32 mouse cellular contexts compared by ENCODE assay signal in genomic region chr3:127235271-127235670, GRCm38 (mm10).
"Had no signal": no experiment of that assay in that cellular context is flagged by ENCODE, and none has a peak within 500 bp of the region (broad histone marks: within the 10 kb centered on the region; RNA-seq: fewer than 3 reads in every experiment).

No protein-coding gene starts in this region.

- ATAC-seq: liver, embryonic 12.5 days; liver, postnatal 0 days; lung, postnatal 0 days; midbrain, embryonic 13.5 days; midbrain, embryonic 15.5 days; midbrain, embryonic 16.5 days had no signal

- H3K9me3 ChIP-seq: limb, embryonic 10.5 days; limb, embryonic 12.5 days; limb, embryonic 15.5 days; liver, embryonic 12.5 days; liver, embryonic 13.5 days; liver, embryonic 15.5 days; lung, embryonic 15.5 days; midbrain, embryonic 10.5 days; midbrain, embryonic 12.5 days; midbrain, embryonic 13.5 days; midbrain, embryonic 15.5 days had no signal

- H3K4me2 ChIP-seq: limb, embryonic 12.5 days; limb, embryonic 13.5 days; limb, embryonic 15.5 days; liver, embryonic 11.5 days; liver, embryonic 12.5 days; liver, embryonic 13.5 days; liver, embryonic 15.5 days; lung, embryonic 14.5 days; lung, embryonic 15.5 days; midbrain, embryonic 11.5 days; midbrain, embryonic 12.5 days; midbrain, embryonic 13.5 days; midbrain, embryonic 15.5 days had no signal

- H3K27me3 ChIP-seq: limb, embryonic 12.5 days; limb, embryonic 13.5 days; limb, embryonic 15.5 days; liver, embryonic 12.5 days; liver, embryonic 13.5 days; liver, embryonic 15.5 days; lung, embryonic 15.5 days; megakaryocyte, embryonic 14.5 days; midbrain, embryonic 12.5 days; midbrain, embryonic 13.5 days; midbrain, embryonic 15.5 days had no signal

- H3K4me3 ChIP-seq: left cerebral cortex, adult 2 months; limb, embryonic 10.5 days; limb, embryonic 12.5 days; limb, embryonic 13.5 days; limb, embryonic 15.5 days; liver, embryonic 12.5 days; liver, embryonic 13.5 days; liver, embryonic 15.5 days; lung, embryonic 15.5 days; megakaryocyte, embryonic 14.5 days; midbrain, embryonic 10.5 days; midbrain, embryonic 12.5 days; midbrain, embryonic 13.5 days; midbrain, embryonic 15.5 days; myocyte had no signal

- H3K4me1 ChIP-seq: limb, embryonic 10.5 days; limb, embryonic 12.5 days; limb, embryonic 15.5 days; liver, embryonic 12.5 days; liver, embryonic 13.5 days; liver, embryonic 15.5 days; lung, embryonic 15.5 days; megakaryocyte, embryonic 14.5 days had no signal

- DNase-seq: left cerebral cortex, postnatal 4 days; liver; liver, embryonic 13.5 days; liver, postnatal 0 days; lung, adult 18-20 months; lung, adult 2 months; lung, embryonic 14.5 days; lung, postnatal 10 days; lung, postnatal 14 days; lung, postnatal 36 days; lung, postnatal 4 days; midbrain, embryonic 14.5 days had no signal

- H3K9ac ChIP-seq: limb, embryonic 12.5 days; limb, embryonic 13.5 days; limb, embryonic 15.5 days; liver, embryonic 12.5 days; liver, embryonic 13.5 days; liver, embryonic 14.5 days; liver, embryonic 15.5 days; liver, postnatal 0 days; lung, embryonic 14.5 days; lung, embryonic 15.5 days; midbrain, embryonic 12.5 days; midbrain, embryonic 13.5 days; midbrain, embryonic 15.5 days had no signal

- H3K36me3 ChIP-seq: limb, embryonic 10.5 days; limb, embryonic 12.5 days; limb, embryonic 13.5 days; limb, embryonic 15.5 days; liver, embryonic 12.5 days; liver, embryonic 13.5 days; liver, embryonic 15.5 days; lung, embryonic 15.5 days; midbrain, embryonic 12.5 days; midbrain, embryonic 15.5 days had no signal

- H3K27ac ChIP-seq: left cerebral cortex, adult 2 months; limb, embryonic 10.5 days; limb, embryonic 12.5 days; limb, embryonic 13.5 days; limb, embryonic 15.5 days; liver, embryonic 12.5 days; liver, embryonic 13.5 days; liver, embryonic 14.5 days; liver, embryonic 15.5 days; lung, embryonic 15.5 days; macrophage; midbrain, embryonic 10.5 days; midbrain, embryonic 12.5 days; midbrain, embryonic 15.5 days had no signal
